Mouse (Mus musculus): Measurements from ENCODE around the gene Usp17lc. TPM values are rescaled to one million over a fixed set of nuclear protein-coding genes. Genes with fewer than 3 reads are reported as not detected.
"Not testable (repeated sequence)": the region's sequence is repeated elsewhere in the genome, so short reads cannot be mapped to it uniquely, and the experiment has no call there.

Usp17lc gene
- not detected in 2 replicates for polyA plus RNA-seq (2012; ENCODE audit: insufficient read depth, insufficient read length, missing spikeins)

DNA sequence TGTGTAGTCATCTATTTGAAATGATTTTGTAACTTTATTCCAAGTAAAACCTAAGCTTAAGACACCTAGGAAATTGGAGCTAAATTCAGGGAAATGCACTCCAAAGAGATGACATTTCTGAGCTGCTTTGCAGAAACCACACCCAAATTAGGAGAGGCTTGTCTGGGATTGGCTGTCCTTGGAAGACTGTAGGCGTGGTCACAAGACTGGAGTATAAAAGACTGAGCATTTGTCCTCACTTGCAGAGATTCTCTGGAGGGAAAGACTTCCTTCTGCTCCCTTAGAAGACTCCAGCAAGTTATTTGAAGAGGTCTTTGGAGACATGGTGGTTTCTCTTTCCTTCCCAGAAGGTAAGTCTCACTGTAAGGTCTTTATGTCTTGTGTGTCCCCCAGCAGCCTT, at the start of gene Usp17lc:
Usp17lc (plus strand) TSS at position 301 of the 400 bp plus-strand sequence.
- not testable (repeated sequence) for H3K27ac ChIP-seq (replicated peaks; ENCODE audit: low read depth, low read length); H3K4me3 ChIP-seq (ENCODE audit: insufficient read depth, low read depth, low read length); H3K4me1 ChIP-seq (ENCODE audit: control insufficient read depth, insufficient read depth, insufficient read length, low read length)

DNA sequence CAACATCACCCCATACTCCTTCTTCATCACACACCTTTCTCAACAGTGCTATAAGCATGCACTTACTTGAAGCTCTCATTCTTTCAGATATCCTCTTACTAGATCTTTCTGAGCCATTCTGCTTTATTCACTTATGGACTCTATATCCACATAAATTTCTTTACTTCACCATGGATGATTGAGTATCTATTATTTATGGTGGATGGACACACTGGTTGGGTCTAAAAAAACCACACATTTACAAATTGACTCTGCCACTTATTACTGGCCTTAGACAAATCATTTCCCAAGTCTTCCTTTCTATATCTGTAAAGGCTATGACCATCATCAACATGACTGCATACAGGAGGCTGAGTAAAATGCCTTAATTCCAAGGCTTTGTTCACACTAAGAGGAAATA, 28.8 kb upstream of the Usp17lc start, which contains the start of gene Olfr603:
Olfr603 (minus strand) TSS at position 101 of the 400 bp plus-strand sequence.
- H3K27ac ChIP-seq (replicated peaks; ENCODE audit: low read depth, low read length): no peak within 1 kb of the TSS
- no peak within 1 kb of the TSS for H3K4me3 ChIP-seq (ENCODE audit: insufficient read depth, low read depth, low read length)
- H3K4me1 ChIP-seq (ENCODE audit: control insufficient read depth, insufficient read depth, insufficient read length, low read length): no peaks in the 10 kb centered on the region

DNA sequence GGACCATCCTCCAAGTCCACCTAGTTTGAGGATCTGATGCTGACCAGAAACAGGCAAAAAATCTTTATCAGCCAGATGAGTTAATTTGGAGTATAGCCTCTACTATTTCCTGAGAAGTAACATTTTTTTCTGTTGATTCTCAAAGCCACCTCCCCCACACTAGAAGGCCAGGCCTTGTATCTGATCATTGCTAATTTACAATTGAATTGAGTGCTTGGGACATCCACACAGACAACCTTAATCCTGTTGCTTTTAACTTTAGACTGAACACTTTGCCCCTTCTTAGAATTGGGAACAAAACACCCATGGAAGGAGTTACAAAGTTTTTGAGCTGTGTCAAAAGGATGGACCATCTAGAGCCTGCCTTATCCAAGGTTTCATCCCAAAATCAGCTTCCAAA, 17.1 kb upstream of the Usp17lc start:
- Histone ChIP-seq H3K4me3 (ENCODE audit: insufficient read depth, low read depth, low read length) (no peak overlapping the region), H3K27ac (replicated peaks; ENCODE audit: low read depth, low read length) (no peak overlapping the region), H3K4me1 (ENCODE audit: control insufficient read depth, insufficient read depth, insufficient read length, low read length) (no peaks in the 10 kb centered on the region)

DNA sequence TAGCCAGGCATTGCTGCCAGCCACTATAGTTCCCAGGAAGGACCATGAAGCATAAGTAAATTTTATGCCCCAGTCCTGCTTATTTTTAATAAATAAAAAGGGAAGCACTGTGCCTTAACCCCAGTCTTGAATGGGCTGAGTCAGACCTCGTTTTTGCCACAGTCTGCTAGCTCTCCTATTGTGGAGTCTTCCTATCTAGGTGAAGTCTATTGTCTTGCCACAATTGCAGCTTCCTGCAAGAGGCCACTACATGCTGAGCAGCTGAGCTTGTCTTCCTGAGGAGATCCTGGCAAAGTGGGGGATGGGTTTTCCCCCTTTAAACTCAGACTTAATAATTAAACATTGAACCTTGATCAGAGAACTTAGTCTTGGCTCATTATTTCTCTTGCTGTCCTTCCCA, 15.9 kb upstream of the Usp17lc start:
- no peak overlapping the region for H3K4me3 ChIP-seq (ENCODE audit: insufficient read depth, low read depth, low read length)
- no peak overlapping the region for H3K27ac ChIP-seq (replicated peaks; ENCODE audit: low read depth, low read length)
- H3K4me1 ChIP-seq (ENCODE audit: control insufficient read depth, insufficient read depth, insufficient read length, low read length): no peaks in the 10 kb centered on the region

DNA sequence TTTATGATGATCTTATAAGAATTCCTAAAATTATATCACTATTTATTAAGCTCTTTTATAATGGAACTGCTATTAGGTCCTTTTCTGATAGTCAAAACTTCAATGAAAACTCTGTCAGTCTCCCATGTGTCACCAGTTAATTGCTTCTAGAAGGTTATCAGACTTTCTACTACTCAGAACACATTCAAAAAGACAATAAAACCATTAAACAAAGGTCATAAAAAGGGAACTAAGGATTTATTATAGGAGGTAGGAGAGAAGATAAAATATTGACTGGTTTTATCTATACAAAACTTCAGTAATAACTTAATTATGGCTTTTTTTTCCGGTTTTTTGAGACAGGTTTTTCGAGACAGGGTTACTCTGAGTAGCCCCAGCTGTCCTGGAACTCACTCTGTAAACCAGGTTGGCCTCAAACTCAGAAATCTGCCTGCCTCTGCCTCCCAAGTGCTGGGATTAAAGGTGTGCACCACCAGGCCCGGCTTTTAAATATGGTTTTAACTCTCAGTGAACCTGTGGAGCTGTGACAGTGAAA, 8.3 kb upstream of the Usp17lc start:
- not testable (repeated sequence) for H3K4me1 ChIP-seq (ENCODE audit: control insufficient read depth, insufficient read depth, insufficient read length, low read length); H3K4me3 ChIP-seq (ENCODE audit: insufficient read depth, low read depth, low read length); H3K27ac ChIP-seq (replicated peaks; ENCODE audit: low read depth, low read length)

DNA sequence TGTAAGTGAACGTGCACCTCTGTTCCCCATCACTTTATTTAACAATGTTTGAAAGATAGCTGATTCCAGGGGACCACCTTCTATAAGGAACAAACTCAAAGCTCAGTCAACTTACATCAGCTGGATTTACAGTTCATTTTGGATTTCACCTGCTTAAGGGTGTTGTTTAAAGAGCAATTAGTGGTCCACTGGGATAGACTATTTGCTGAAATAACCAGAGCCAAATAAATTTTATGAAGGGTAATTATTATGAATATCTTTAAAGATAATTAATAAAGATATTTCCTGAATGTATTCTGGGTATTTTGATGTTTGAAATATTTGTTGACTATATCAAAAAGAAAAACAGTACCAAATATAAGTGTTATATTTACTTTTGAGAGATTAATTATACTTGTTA, 30.5 kb downstream of the Usp17lc start, which contains the start of gene Olfr605:
Olfr605 (minus strand) TSS at position 101 of the 400 bp plus-strand sequence.
- Histone ChIP-seq H3K27ac (replicated peaks; ENCODE audit: low read depth, low read length) (no peak within 1 kb of the TSS), H3K4me3 (ENCODE audit: insufficient read depth, low read depth, low read length) (no peak within 1 kb of the TSS), H3K4me1 (ENCODE audit: control insufficient read depth, insufficient read depth, insufficient read length, low read length) (no peaks in the 10 kb centered on the region)

DNA sequence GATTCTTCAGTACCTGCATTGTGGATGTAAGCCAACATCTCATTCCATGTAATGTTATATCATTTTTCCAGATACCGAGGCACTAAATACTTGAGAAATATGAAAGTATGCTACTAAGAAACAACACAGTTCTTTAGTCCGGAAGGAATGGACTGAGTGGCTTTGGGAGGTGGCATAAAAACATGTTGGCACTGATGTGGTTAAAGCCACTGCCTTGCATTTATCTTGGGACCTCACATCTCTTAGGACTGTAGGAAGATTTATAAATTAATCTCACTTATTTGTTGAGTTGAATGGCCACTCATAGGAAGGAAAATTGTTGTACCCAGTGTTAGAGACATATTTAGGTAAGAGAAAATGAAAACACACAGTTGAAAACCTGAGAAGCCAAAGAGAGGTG, 33.9 kb downstream of the Usp17lc start, which contains the start of gene Olfr606:
Olfr606 (plus strand) TSS at position 301 of the 400 bp plus-strand sequence.
- Histone ChIP-seq H3K4me3 (ENCODE audit: insufficient read depth, low read depth, low read length) (no peak within 1 kb of the TSS), H3K4me1 (ENCODE audit: control insufficient read depth, insufficient read depth, insufficient read length, low read length) (no peaks in the 10 kb centered on the region), H3K27ac (replicated peaks; ENCODE audit: low read depth, low read length) (no peak within 1 kb of the TSS)

DNA sequence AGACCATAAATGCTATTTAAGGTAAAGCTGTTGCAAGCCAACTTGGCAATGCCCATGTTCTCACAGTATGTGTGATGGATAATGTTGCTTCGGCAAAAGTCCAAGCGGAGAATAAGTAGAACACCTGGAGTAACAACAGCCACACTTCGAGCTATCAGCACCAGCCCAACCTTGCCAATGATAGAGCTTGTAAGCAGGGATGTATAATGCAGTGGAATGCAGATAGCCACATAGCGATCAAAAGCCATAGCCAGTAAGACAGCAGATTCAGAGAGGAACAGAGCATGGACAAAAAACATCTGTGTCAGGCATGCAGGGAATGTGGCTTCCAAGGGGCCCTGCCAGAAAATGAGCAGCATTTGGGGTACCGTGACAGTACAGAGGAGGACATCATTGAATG, 45.7 kb downstream of the Usp17lc start:
- H3K27ac ChIP-seq (replicated peaks; ENCODE audit: low read depth, low read length): no peak overlapping the region
- no peak overlapping the region for H3K4me3 ChIP-seq (ENCODE audit: insufficient read depth, low read depth, low read length)
- no peaks in the 10 kb centered on the region for H3K4me1 ChIP-seq (ENCODE audit: control insufficient read depth, insufficient read depth, insufficient read length, low read length)

Other genes with a start within 250 kb of the Usp17lc start
- gene Olfr591, start 236.7 kb upstream of the Usp17lc start, polyA plus RNA-seq (2012; ENCODE audit: insufficient read depth, insufficient read length, missing spikeins): not detected in 2 replicates
- not detected in 2 replicates for gene Olfr592, start 230.3 kb upstream of the Usp17lc start, polyA plus RNA-seq (2012; ENCODE audit: insufficient read depth, insufficient read length, missing spikeins)
- gene Olfr593, start 203.2 kb upstream of the Usp17lc start, polyA plus RNA-seq (2012; ENCODE audit: insufficient read depth, insufficient read length, missing spikeins): not detected in 2 replicates
- not detected in 2 replicates for gene Olfr594, start 198.1 kb upstream of the Usp17lc start, polyA plus RNA-seq (2012; ENCODE audit: insufficient read depth, insufficient read length, missing spikeins)
- not detected in 2 replicates for gene Usp17ld, start 162.6 kb upstream of the Usp17lc start, polyA plus RNA-seq (2012; ENCODE audit: insufficient read depth, insufficient read length, missing spikeins)
- gene Olfr596, start 109.4 kb upstream of the Usp17lc start, polyA plus RNA-seq (2012; ENCODE audit: insufficient read depth, insufficient read length, missing spikeins): not detected in 2 replicates
- gene Olfr597, start 98.8 kb upstream of the Usp17lc start, polyA plus RNA-seq (2012; ENCODE audit: insufficient read depth, insufficient read length, missing spikeins): not detected in 2 replicates
- not detected in 2 replicates for gene Olfr598, start 91.5 kb upstream of the Usp17lc start, polyA plus RNA-seq (2012; ENCODE audit: insufficient read depth, insufficient read length, missing spikeins)
- gene Olfr599, start 79.2 kb upstream of the Usp17lc start, polyA plus RNA-seq (2012; ENCODE audit: insufficient read depth, insufficient read length, missing spikeins): not detected in 2 replicates
- gene Olfr600, start 65.4 kb upstream of the Usp17lc start, polyA plus RNA-seq (2012; ENCODE audit: insufficient read depth, insufficient read length, missing spikeins): not detected in 2 replicates
- gene Olfr601, start 52.4 kb upstream of the Usp17lc start, polyA plus RNA-seq (2012; ENCODE audit: insufficient read depth, insufficient read length, missing spikeins): not detected in 2 replicates
- gene Olfr603, start 28.9 kb upstream of the Usp17lc start, polyA plus RNA-seq (2012; ENCODE audit: insufficient read depth, insufficient read length, missing spikeins): not detected in 2 replicates
- gene Olfr605, start 30.4 kb downstream of the Usp17lc start, polyA plus RNA-seq (2012; ENCODE audit: insufficient read depth, insufficient read length, missing spikeins): not detected in 2 replicates
- gene Olfr606, start 34.0 kb downstream of the Usp17lc start, polyA plus RNA-seq (2012; ENCODE audit: insufficient read depth, insufficient read length, missing spikeins): not detected in 2 replicates
- not detected in 2 replicates for gene Olfr607, start 49.1 kb downstream of the Usp17lc start, polyA plus RNA-seq (2012; ENCODE audit: insufficient read depth, insufficient read length, missing spikeins)
- not detected in 2 replicates for gene Olfr608, start 54.8 kb downstream of the Usp17lc start, polyA plus RNA-seq (2012; ENCODE audit: insufficient read depth, insufficient read length, missing spikeins)
- not detected in 2 replicates for gene Olfr609, start 83.0 kb downstream of the Usp17lc start, polyA plus RNA-seq (2012; ENCODE audit: insufficient read depth, insufficient read length, missing spikeins)
- not detected in 2 replicates for gene Olfr610, start 97.0 kb downstream of the Usp17lc start, polyA plus RNA-seq (2012; ENCODE audit: insufficient read depth, insufficient read length, missing spikeins)
- not detected in 2 replicates for gene Olfr611, start 105.8 kb downstream of the Usp17lc start, polyA plus RNA-seq (2012; ENCODE audit: insufficient read depth, insufficient read length, missing spikeins)
- gene Olfr612, start 127.6 kb downstream of the Usp17lc start, polyA plus RNA-seq (2012; ENCODE audit: insufficient read depth, insufficient read length, missing spikeins): not detected in 2 replicates
- gene Olfr613, start 133.0 kb downstream of the Usp17lc start, polyA plus RNA-seq (2012; ENCODE audit: insufficient read depth, insufficient read length, missing spikeins): not detected in 2 replicates
- gene Olfr615, start 141.0 kb downstream of the Usp17lc start, polyA plus RNA-seq (2012; ENCODE audit: insufficient read depth, insufficient read length, missing spikeins): not detected in 2 replicates
- not detected in 2 replicates for gene Olfr616, start 154.1 kb downstream of the Usp17lc start, polyA plus RNA-seq (2012; ENCODE audit: insufficient read depth, insufficient read length, missing spikeins)
- not detected in 2 replicates for gene Olfr617, start 158.0 kb downstream of the Usp17lc start, polyA plus RNA-seq (2012; ENCODE audit: insufficient read depth, insufficient read length, missing spikeins)
- gene Olfr618, start 175.0 kb downstream of the Usp17lc start, polyA plus RNA-seq (2012; ENCODE audit: insufficient read depth, insufficient read length, missing spikeins): not detected in 2 replicates
- gene Olfr619, start 185.5 kb downstream of the Usp17lc start, polyA plus RNA-seq (2012; ENCODE audit: insufficient read depth, insufficient read length, missing spikeins): not detected in 2 replicates
- gene Olfr620, start 197.5 kb downstream of the Usp17lc start, polyA plus RNA-seq (2012; ENCODE audit: insufficient read depth, insufficient read length, missing spikeins): not detected in 2 replicates
- not detected in 2 replicates for gene Olfr622, start 227.6 kb downstream of the Usp17lc start, polyA plus RNA-seq (2012; ENCODE audit: insufficient read depth, insufficient read length, missing spikeins)
- not detected in 2 replicates for gene Olfr623, start 248.6 kb downstream of the Usp17lc start, polyA plus RNA-seq (2012; ENCODE audit: insufficient read depth, insufficient read length, missing spikeins)

All from brown adipose tissue, adult 24 weeks (tissue).